ENCODE assay signal across 8 mouse cellular contexts in genomic region chr10:103194655-103195328, GRCm38 (mm10). TPM values are rescaled to one million over a fixed set of nuclear protein-coding genes. Genes with fewer than 3 reads are reported as not detected.
DNase-seq lines count a peak whose midpoint lies in the region; ATAC-seq and TF ChIP-seq lines count a peak whose summit lies in the region.

No protein-coding gene starts in this region.

- no peaks in the 10 kb centered on the region for H3K36me3 ChIP-seq in intestine, embryonic 15.5 days
- H3K36me3 ChIP-seq in intestine, embryonic 16.5 days (ENCODE audit: control insufficient read depth, insufficient read depth, low read length), result no peaks in the 10 kb centered on the region
- H3K36me3 ChIP-seq in CH12.LX (replicated peaks in 1 of 2; ENCODE audit: control insufficient read depth in 1 of 2, insufficient read depth in 1 of 2, low read length in 1 of 2), result no peaks in the 10 kb centered on the region

- H3K4me3 ChIP-seq in intestine, embryonic 15.5 days (replicated peaks), result no peak overlapping the region
- H3K4me3 ChIP-seq in intestine, embryonic 16.5 days (ENCODE audit: low read length), result no peak overlapping the region
- no peak overlapping the region for H3K4me3 ChIP-seq in CH12.LX (replicated peaks in 1 of 3; ENCODE audit: low read depth in 2 of 3, low read length in 2 of 3, poor library complexity in 1 of 3)

- 52% methylated on average over 4 of the region's 4 CpGs for WGBS in intestine, embryonic 15.5 days
- 55% methylated on average over 4 of the region's 4 CpGs for WGBS in intestine, embryonic 16.5 days

- H3K4me1 ChIP-seq in intestine, embryonic 15.5 days (replicated peaks), result no peaks in the 10 kb centered on the region
- no peaks in the 10 kb centered on the region for H3K4me1 ChIP-seq in intestine, embryonic 16.5 days (ENCODE audit: control insufficient read depth, insufficient read depth, low read length)
- no peaks in the 10 kb centered on the region for H3K4me1 ChIP-seq in CH12.LX (ENCODE audit: control insufficient read depth in 1 of 2, insufficient read depth in 2 of 2)

- no peaks in the 10 kb centered on the region for H3K27me3 ChIP-seq in intestine, embryonic 15.5 days (replicated peaks)
- H3K27me3 ChIP-seq in intestine, embryonic 16.5 days (replicated peaks; ENCODE audit: control insufficient read depth, insufficient read depth, low read length), result no peaks in the 10 kb centered on the region
- no peaks in the 10 kb centered on the region for H3K27me3 ChIP-seq in CH12.LX (replicated peaks)

- peak; percentile 50 for TF ChIP-seq RAD21 in CH12.LX (IDR thresholded peaks at IDR 0.05; ENCODE audit: low read depth, low read length)

- in situ Hi-C loops in CH12.LX (cut with MboI; ENCODE audit: low pct_ligation_motif_present, low pct_unique_long_range_greater_than_20kb, low sequenced_read_pairs), result no loop called here

- TF ChIP-seq EP300 in CH12.LX (IDR thresholded peaks at IDR 0.05; ENCODE audit: low read length), result no peak

- no peak for TF ChIP-seq POLR2A in CH12.LX (IDR thresholded peaks at IDR 0.05; ENCODE audit: low read depth, low read length)

- no peak overlapping the region for H3K27ac ChIP-seq in intestine, embryonic 15.5 days
- no peak overlapping the region for H3K27ac ChIP-seq in intestine, embryonic 16.5 days (ENCODE audit: low read length)
- no peak overlapping the region for H3K27ac ChIP-seq in CH12.LX (ENCODE audit: insufficient read depth, low read depth)

- peak; percentile 2 for DNase-seq in CH12.LX (ENCODE audit: extremely low read depth)
- peak; percentile 43 for DNase-seq in brain, embryonic 18.5 days (ENCODE audit: low read depth, low spot score)
- DNase-seq in hindlimb bud, embryonic 11.5 days (ENCODE audit: extremely low spot score, low read depth, low spot score), result peak; percentile 22
- no peak for DNase-seq in thymus, postnatal 4 days
- no peak for DNase-seq in cerebellum, adult 18-20 months
- no peak for DNase-seq in heart, adult 9 months (ENCODE audit: low spot score in 2 of 2)

- dilution Hi-C loops in CH12.LX (cut with MboI; ENCODE audit: extremely low pct_ligation_motif_present, extremely low pct_unique_long_range_greater_than_20kb, low sequenced_read_pairs), result no loop called here

- no peak overlapping the region for H3K9ac ChIP-seq in intestine, embryonic 15.5 days
- H3K9ac ChIP-seq in intestine, embryonic 16.5 days (ENCODE audit: low read depth, low read length), result no peak overlapping the region
- no peak overlapping the region for H3K9ac ChIP-seq in CH12.LX (ENCODE audit: insufficient read depth, low read depth)

- TF ChIP-seq CTCF in CH12.LX (conservative IDR thresholded peaks at IDR 0.05 in 1 of 2, IDR thresholded peaks at IDR 0.05 in 1 of 2; ENCODE audit: low read depth in 2 of 2, low read length in 2 of 2), result peak in 1 of 2 experiments; percentile 50; a peak in 2 of 4 replicates

- ATAC-seq in intestine, embryonic 15.5 days, result peak; percentile 68; the same call in 1 of the 2 replicates
- no peak for ATAC-seq in intestine, embryonic 16.5 days

- no peaks in the 10 kb centered on the region for H3K9me3 ChIP-seq in intestine, embryonic 15.5 days
- no peaks in the 10 kb centered on the region for H3K9me3 ChIP-seq in intestine, embryonic 16.5 days (ENCODE audit: control insufficient read depth, low read length)
- peaks cover 15% of the 10 kb centered on the region for H3K9me3 ChIP-seq in CH12.LX (replicated peaks; ENCODE audit: low read length)

- no peak overlapping the region for H3K4me2 ChIP-seq in intestine, embryonic 15.5 days (replicated peaks)
- H3K4me2 ChIP-seq in intestine, embryonic 16.5 days (ENCODE audit: low read depth, low read length), result no peak overlapping the region
- H3K4me2 ChIP-seq in CH12.LX (ENCODE audit: insufficient read depth, low read depth, poor library complexity, severe bottlenecking), result no peak overlapping the region

- no peaks in the 10 kb centered on the region for H3K79me2 ChIP-seq in CH12.LX (replicated peaks; ENCODE audit: control insufficient read depth, extremely low read depth, insufficient read depth, poor library complexity, severe bottlenecking)

TF ChIP-seq in CH12.LX, 34 proteins besides CTCF, POLR2A, EP300 and RAD21:
- TF ChIP-seq ELF1 (IDR thresholded peaks at IDR 0.05; ENCODE audit: low read depth, low read length), result no peak
- TF ChIP-seq SMC3 (IDR thresholded peaks at IDR 0.05; ENCODE audit: low read depth, low read length), result peak; percentile 10; the same call in 1 of the 2 replicates

RNA-seq across cellular contexts. Expression of gene Lrriq1, which starts 41.3 kb away (rescaled TPM):
- 0.38 and 0.71 TPM in 2 replicates for polyA plus RNA-seq in intestine, embryonic 15.5 days (2015; fragmentation: Nextera tagmentation; extraction: Ambion mirVana)
- polyA plus RNA-seq in intestine, embryonic 16.5 days (2015; fragmentation: Nextera tagmentation; extraction: Ambion mirVana), result 0.42 and 0.61 TPM in 2 replicates
- total RNA-seq in CH12.LX (2012; rRNA removed) (not detected in 2 replicates), CH12.LX (2014; rRNA removed) (not detected in 2 replicates)
- not detected in 2 replicates for polyA plus RNA-seq in CH12.LX (2012; ENCODE audit: insufficient read length, low read depth)

Comparison
In these comparisons a context has a peak if more than half of its experiments do, and no peak if none do; other contexts are left out.
1. DNase-seq: peak in CH12.LX (single experiment), brain, embryonic 18.5 days (single experiment) and hindlimb bud, embryonic 11.5 days (single experiment); none in thymus, postnatal 4 days (single experiment), cerebellum, adult 18-20 months (0 of 2) and heart, adult 9 months (0 of 2).